Mouse (Mus musculus): ENCODE results near the gene Rabgef1.
A peak's percentile ranks its signal among the peaks of the same experiment; 100 is the strongest.

The Rabgef1 gene

GRCm38 (mm10) chr5:130221316-130221715 lies 49.7 kb downstream of the Rabgef1 start:
- no peak for TF ChIP-seq GATA4 (IDR thresholded peaks at IDR 0.05; ENCODE audit: insufficient replicate concordance, low read length)

- no peak for TF ChIP-seq GATA4 (IDR thresholded peaks at IDR 0.05; ENCODE audit: insufficient replicate concordance, low read length)
These were observed 50.2 kb downstream of the Rabgef1 start for GRCm38 (mm10) chr5:130221760-130222145.

GRCm38 (mm10) chr5:130222146-130223004 lies 50.8 kb downstream of the Rabgef1 start:
- TF ChIP-seq GATA4 (IDR thresholded peaks at IDR 0.05; ENCODE audit: insufficient replicate concordance, low read length): peak; percentile 61; the same call in 1 of the 2 replicates

- TF ChIP-seq GATA4 (IDR thresholded peaks at IDR 0.05; ENCODE audit: insufficient replicate concordance, low read length): no peak
These were observed 55.2 kb downstream of the Rabgef1 start for GRCm38 (mm10) chr5:130226790-130227189.

- no peak for TF ChIP-seq GATA4 (IDR thresholded peaks at IDR 0.05; ENCODE audit: insufficient replicate concordance, low read length)
These were observed 56.5 kb downstream of the Rabgef1 start for GRCm38 (mm10) chr5:130228120-130228519.

- no peak for TF ChIP-seq GATA4 (IDR thresholded peaks at IDR 0.05; ENCODE audit: insufficient replicate concordance, low read length)
These were observed 64.7 kb downstream of the Rabgef1 start for GRCm38 (mm10) chr5:130236302-130236701.

GRCm38 (mm10) chr5:130239236-130239635 lies 67.6 kb downstream of the Rabgef1 start:
- TF ChIP-seq GATA4 (IDR thresholded peaks at IDR 0.05; ENCODE audit: insufficient replicate concordance, low read length): no peak

- TF ChIP-seq GATA4 (IDR thresholded peaks at IDR 0.05; ENCODE audit: insufficient replicate concordance, low read length): no peak
These were observed 68.3 kb downstream of the Rabgef1 start for GRCm38 (mm10) chr5:130239856-130240255.

- no peak for TF ChIP-seq GATA4 (IDR thresholded peaks at IDR 0.05; ENCODE audit: insufficient replicate concordance, low read length)
These were observed 69.8 kb downstream of the Rabgef1 start for GRCm38 (mm10) chr5:130241426-130241825.

GRCm38 (mm10) chr5:130247823-130248222 lies 76.2 kb downstream of the Rabgef1 start:
- no peak for TF ChIP-seq GATA4 (IDR thresholded peaks at IDR 0.05; ENCODE audit: insufficient replicate concordance, low read length)

GRCm38 (mm10) chr5:130254164-130255016 lies 82.8 kb downstream of the Rabgef1 start:
- no peak for TF ChIP-seq GATA4 (IDR thresholded peaks at IDR 0.05; ENCODE audit: insufficient replicate concordance, low read length)

- TF ChIP-seq GATA4 (IDR thresholded peaks at IDR 0.05; ENCODE audit: insufficient replicate concordance, low read length): peak; percentile 95
These were observed 83.6 kb downstream of the Rabgef1 start, which contains the start of the genes Sbds and Tyw1 for GRCm38 (mm10) chr5:130255017-130255720. Gene Sbds (minus strand): TSS chr5:130255530. Gene Tyw1 (plus strand): TSS chr5:130255619.

GRCm38 (mm10) chr5:130256678-130257271 lies 85.2 kb downstream of the Rabgef1 start:
- no peak; the same call in 1 of the 2 replicates for TF ChIP-seq GATA4 (IDR thresholded peaks at IDR 0.05; ENCODE audit: insufficient replicate concordance, low read length)

- no peak for TF ChIP-seq GATA4 (IDR thresholded peaks at IDR 0.05; ENCODE audit: insufficient replicate concordance, low read length)
These were observed 85.7 kb downstream of the Rabgef1 start for GRCm38 (mm10) chr5:130257303-130257702.

GRCm38 (mm10) chr5:130263454-130263853 lies 91.9 kb downstream of the Rabgef1 start:
- no peak for TF ChIP-seq GATA4 (IDR thresholded peaks at IDR 0.05; ENCODE audit: insufficient replicate concordance, low read length)
